Mouse (Mus musculus) embryo, embryonic 10 days (tissue): ENCODE measurements around the gene Sp6.

Source experiments
- DNase-seq: peaks from one replicate; pipeline ENCODE4 v3.0.0-alpha.2; 2015; ENCODE audit warnings: low spot score

The Sp6 gene

GRCm38 (mm10) chr11:97013121-97013670, at the start of gene Sp6:
Gene Sp6 (plus strand): TSS chr11:97013394.
- no peak for DNase-seq

- peak; percentile 92 for DNase-seq
Measured at GRCm38 (mm10) chr11:96963580-96963979, 49.6 kb upstream of the Sp6 start.

GRCm38 (mm10) chr11:96966172-96966571, 47.0 kb upstream of the Sp6 start:
- DNase-seq, result no peak

- no peak for DNase-seq
Measured at GRCm38 (mm10) chr11:96966914-96967543, 46.2 kb upstream of the Sp6 start.

GRCm38 (mm10) chr11:96967544-96968269, 45.5 kb upstream of the Sp6 start:
- DNase-seq, result no peak

GRCm38 (mm10) chr11:96968476-96968875, 44.7 kb upstream of the Sp6 start:
- DNase-seq, result no peak

- no peak for DNase-seq
Measured at GRCm38 (mm10) chr11:96969280-96969722, 43.9 kb upstream of the Sp6 start.

- DNase-seq, result no peak
Measured at GRCm38 (mm10) chr11:96969746-96970145, 43.4 kb upstream of the Sp6 start.

GRCm38 (mm10) chr11:96970341-96970740, 42.9 kb upstream of the Sp6 start:
- DNase-seq, result no peak

GRCm38 (mm10) chr11:96972906-96973305, 40.3 kb upstream of the Sp6 start:
- DNase-seq, result no peak

GRCm38 (mm10) chr11:96973426-96973964, 39.7 kb upstream of the Sp6 start:
- no peak for DNase-seq

GRCm38 (mm10) chr11:96974813-96975212, 38.4 kb upstream of the Sp6 start:
- DNase-seq, result no peak

GRCm38 (mm10) chr11:96975511-96976378, 37.4 kb upstream of the Sp6 start:
- no peak for DNase-seq

GRCm38 (mm10) chr11:96976379-96976687, 36.9 kb upstream of the Sp6 start:
- DNase-seq, result no peak

GRCm38 (mm10) chr11:96976911-96977591, 36.1 kb upstream of the Sp6 start:
- DNase-seq, result peak; percentile 74

- DNase-seq, result peak; percentile 100
Measured at GRCm38 (mm10) chr11:96977606-96978400, 35.4 kb upstream of the Sp6 start.

- no peak for DNase-seq
Measured at GRCm38 (mm10) chr11:96978401-96979246, 34.6 kb upstream of the Sp6 start.

GRCm38 (mm10) chr11:96979329-96979728, 33.9 kb upstream of the Sp6 start:
- DNase-seq, result no peak

GRCm38 (mm10) chr11:96980021-96980420, 33.2 kb upstream of the Sp6 start:
- no peak for DNase-seq

GRCm38 (mm10) chr11:96981461-96981860, 31.7 kb upstream of the Sp6 start:
- DNase-seq, result no peak
